Mouse (Mus musculus): ENCODE measurements around the gene Ocel1.

Ocel1 gene

GRCm38 (mm10) chr8:71371236-71371848 lies at the start of gene Ocel1:
Ocel1 (plus strand) TSS chr8:71371298.
- in situ Hi-C loops (cut with MseI, MboI), result loop anchor here in 1 of 2 experiments (5.0 kb wide), 1 partner anchor 36 kb away; the partner anchor contains the start of gene Ankle1

DNA sequence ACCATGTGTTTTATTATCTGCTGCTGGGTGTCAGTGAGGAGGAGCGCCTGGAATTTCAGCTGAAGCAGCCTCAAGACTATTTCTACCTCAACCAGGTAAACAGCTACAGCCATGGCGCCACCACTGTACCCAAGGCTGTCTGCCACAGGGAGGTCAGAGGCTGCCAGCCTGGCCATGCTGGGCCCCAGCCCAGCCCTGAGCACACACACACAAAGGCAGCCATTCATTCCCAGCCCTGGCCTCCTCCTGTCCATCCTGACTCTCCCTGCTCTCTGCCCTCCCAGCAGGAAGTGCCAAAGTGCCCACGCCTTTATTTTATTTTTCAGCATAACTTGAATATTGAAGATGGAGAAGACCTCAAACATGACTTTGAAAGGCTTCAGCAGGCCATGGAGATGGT lies 48.2 kb upstream of the Ocel1 start:
- in situ Hi-C loops (cut with MseI, MboI), result no loop called here

DNA sequence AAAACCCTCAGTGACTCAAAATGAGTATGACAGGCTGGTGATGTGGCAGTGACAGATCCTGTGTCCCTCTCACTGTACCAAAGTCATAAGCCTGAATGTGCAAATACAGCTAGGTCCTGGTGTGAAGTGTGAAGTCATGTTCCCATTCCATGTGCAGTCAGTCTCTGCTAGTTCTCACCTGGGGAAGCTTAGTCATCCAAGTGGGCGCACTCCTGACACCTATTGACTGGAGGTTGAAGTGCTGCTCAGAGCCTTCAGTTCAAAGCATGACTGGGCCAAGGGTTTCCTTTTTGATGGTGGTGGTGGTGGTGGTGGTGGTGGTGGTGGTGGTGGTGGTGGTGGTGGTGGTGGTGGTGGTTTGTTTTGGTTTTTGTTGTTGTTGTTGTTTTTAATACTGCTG lies 46.2 kb upstream of the Ocel1 start:
- in situ Hi-C loops (cut with MseI, MboI), result no loop called here

GRCm38 (mm10) chr8:71337834-71338233 lies 33.3 kb upstream of the Ocel1 start:
- in situ Hi-C loops (cut with MseI, MboI), result loop anchor here in 1 of 2 experiments (5.0 kb wide), 1 partner anchor 419 kb away; no protein-coding TSS in a partner anchor

- in situ Hi-C loops (cut with MseI, MboI), result no loop called here
Measured at GRCm38 (mm10) chr8:71340625-71341024, 30.5 kb upstream of the Ocel1 start.

DNA sequence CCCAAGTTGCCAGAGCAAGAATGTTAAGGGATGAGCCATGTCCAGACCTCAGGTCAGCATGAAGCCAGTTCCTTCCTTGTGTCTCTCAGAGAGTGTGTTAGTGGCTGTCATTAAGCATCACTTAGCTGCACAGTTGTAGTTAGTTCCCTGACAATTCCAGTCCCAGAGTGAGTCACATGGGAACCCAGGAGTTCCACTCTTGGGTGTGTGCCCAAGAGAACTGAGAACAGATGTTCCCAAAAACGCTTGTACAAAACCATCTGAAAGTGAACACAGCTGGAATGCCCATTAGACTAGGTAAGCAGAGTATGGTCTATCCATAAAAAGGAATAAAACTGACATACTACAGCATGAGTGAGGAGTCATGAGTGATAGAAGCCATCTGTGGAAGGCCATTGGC lies 24.5 kb upstream of the Ocel1 start:
- in situ Hi-C loops (cut with MseI, MboI), result no loop called here

DNA sequence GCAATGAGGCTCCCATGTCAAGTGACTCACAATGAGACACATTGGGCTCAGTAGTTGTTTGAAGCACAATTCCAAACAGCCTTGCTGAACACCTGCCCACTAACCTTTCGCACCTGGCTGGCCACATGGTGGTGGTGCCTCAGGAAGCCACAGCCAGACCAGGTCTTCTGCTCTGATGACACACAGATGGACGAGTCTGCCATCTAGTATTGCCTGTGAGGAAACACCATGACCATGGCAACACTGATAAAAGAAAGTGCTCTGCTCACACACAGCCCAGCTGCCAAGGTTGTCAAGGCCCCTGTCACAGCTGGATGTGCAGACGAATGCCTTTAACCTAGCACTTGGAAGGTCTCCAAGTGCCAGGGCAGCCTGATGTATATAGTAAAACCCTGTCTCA lies 20.0 kb upstream of the Ocel1 start:
- in situ Hi-C loops (cut with MseI, MboI), result no loop called here

DNA sequence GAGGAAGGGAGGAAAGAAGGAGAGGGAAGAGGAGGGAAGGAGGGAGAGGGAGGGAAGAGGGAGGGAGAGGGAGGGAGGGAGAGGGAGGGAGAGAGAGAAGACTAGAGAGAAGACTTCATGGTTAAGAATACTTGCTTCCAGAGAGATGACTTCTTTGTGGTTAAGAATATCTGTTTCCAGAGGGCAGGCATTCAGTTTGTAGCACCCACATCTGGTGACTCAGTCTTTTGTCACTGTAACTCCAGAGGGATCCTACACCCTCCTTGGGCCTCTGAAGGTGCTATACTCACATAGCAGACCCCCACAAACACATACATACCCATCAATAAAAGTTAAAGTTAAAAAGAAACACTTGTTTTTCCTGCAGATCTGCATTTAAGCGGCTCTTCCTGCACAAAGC lies 19.6 kb upstream of the Ocel1 start:
- in situ Hi-C loops (cut with MseI, MboI), result no loop called here

GRCm38 (mm10) chr8:71358026-71358425 lies 13.1 kb upstream of the Ocel1 start:
- in situ Hi-C loops (cut with MseI, MboI), result no loop called here

DNA sequence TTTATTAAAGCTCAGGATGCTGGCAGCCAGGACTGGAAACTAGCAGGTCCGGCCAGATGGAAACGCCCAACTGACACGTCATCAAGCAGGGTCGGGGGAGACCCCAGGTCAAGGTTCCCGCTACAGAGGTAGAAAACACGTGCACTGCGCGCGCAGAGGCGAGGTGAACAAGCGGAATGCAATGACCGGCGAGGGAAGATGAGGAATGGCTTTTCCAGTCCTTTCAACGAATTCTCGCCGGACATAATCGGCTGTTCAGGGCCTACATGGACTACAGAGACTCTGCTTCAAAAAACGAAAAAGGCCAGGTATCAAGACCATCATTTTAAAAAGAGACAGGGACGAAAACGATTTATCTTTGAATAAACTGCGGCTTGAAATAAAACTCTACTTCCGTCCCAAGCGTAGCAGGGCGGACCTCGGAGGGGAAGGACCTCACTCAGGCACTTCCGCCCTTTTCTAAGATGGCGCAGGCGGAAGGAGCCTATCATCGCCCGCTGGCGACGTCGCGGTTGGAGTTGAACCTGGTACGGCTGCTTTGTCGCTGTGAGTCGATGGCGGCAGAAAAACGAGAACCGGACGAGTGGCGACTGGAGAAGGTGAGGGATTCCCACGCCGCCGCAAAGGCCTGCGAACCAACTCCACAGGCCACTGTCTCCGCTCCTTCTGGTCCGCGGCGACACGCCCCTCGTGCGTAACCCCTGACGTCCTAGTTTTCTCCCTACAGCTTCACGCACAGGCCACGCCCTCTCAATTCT lies 4.1 kb upstream of the Ocel1 start, which contains the start of gene Use1:
Gene Use1, plus strand, starts transcription at position 78 of the 758 bp plus-strand sequence.
- in situ Hi-C loops (cut with MseI, MboI), result no loop called here

DNA sequence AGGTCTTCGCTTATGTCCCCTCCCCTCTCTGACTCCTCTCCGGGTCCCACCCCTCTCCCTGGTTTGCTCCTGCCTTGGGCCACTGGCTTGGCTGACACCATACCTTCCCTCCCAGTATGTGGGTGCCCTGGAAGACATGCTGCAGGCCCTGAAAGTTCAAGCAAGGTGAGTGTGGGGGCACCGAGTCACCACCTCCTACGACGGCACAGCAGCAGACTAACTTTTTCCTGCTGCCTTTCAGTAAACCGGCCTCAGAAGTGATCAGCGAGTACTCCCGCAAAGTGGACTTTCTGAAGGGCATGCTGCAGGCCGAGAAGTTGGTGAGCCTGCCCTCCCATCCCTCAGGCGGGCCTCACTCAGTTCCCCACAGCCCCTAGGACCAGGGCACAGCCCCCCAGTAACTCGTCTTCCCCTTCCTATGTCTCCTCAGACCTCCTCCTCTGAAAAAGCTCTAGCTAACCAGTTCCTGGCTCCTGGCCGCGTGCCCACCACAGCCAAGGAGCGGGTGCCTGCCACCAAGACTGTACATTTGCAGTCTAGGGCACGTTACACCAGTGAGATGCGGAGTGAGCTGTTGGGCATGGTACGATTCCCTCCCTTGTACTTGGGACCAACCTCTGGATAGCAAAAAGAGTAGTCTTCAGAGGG lies 3.4 kb upstream of the Ocel1 start:
- in situ Hi-C loops (cut with MseI, MboI), result no loop called here

- in situ Hi-C loops (cut with MseI, MboI), result no loop called here
Measured at GRCm38 (mm10) chr8:71368366-71368765, 2.7 kb upstream of the Ocel1 start.

GRCm38 (mm10) chr8:71369040-71369718 lies 1.9 kb upstream of the Ocel1 start:
- in situ Hi-C loops (cut with MseI, MboI), result no loop called here

- in situ Hi-C loops (cut with MseI, MboI), result loop anchor here in 1 of 2 experiments (5.0 kb wide), 1 partner anchor 37 kb away; the partner anchor contains the start of gene Ankle1
Measured at GRCm38 (mm10) chr8:71370711-71371235, 325 bp upstream of the Ocel1 start.

DNA sequence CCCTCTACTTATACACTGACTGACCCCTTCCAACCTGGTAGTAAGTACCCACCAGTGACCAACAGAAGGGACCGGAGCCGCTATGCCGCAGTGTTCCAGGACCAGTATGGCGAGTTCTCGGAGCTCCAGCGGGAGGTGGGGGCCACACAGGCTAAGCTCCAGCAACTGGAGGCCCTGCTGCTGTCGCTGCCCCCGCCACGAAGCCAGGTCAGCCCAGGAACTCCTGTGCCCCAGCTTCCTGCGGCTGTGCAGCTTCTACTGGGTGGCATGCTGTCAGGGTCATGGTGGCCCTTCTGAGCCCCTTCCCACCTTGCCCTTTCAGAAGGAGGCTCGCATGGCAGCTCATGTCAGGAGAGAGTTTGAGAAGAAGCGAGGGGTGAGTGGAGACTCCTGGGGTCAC lies 1.3 kb downstream of the Ocel1 start:
- in situ Hi-C loops (cut with MseI, MboI), result loop anchor here in 1 of 2 experiments (5.0 kb wide), 1 partner anchor 35 kb away; the partner anchor contains the start of gene Ankle1

- in situ Hi-C loops (cut with MseI, MboI), result loop anchor here in 1 of 2 experiments (5.0 kb wide), 1 partner anchor 34 kb away; the partner anchor contains the start of gene Ankle1
Measured at GRCm38 (mm10) chr8:71373000-71373399, 1.9 kb downstream of the Ocel1 start.

- in situ Hi-C loops (cut with MseI, MboI), result loop anchor here in 1 of 2 experiments (5.0 kb wide), 1 partner anchor 33 kb away; the partner anchor contains the start of gene Ankle1
Measured at GRCm38 (mm10) chr8:71374616-71375206, 3.6 kb downstream of the Ocel1 start.

GRCm38 (mm10) chr8:71375581-71376422 lies 4.7 kb downstream of the Ocel1 start:
- in situ Hi-C loops (cut with MseI, MboI), result no loop called here

DNA sequence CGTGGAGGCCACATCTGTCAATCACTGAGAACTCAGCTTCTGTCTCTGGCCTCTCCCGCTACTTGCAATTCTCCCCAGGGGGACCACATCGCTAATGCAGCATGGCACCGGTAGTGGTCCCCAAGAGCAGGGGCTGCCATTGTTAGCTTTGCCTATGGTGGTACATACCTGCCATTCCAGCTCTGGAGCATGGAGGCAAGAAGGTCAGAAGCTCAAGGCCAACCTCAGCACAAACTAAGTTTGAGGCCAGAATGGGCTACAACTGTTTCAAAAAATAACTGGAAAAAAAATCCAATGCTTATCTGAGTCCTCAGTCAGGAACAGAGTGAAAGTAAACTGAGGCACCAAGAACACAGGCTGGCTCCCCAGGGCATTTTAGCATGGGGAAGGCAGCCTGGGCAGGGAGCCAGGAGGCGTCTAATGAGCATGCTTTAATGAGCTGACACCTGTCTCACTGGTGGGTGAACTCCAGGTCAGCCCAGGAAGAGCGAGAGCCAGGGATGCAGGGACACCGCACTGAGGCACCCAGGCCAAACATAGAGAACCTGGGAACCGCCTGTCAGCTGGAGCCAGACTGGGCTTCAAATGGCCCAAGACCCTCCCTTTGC lies 5.4 kb downstream of the Ocel1 start:
- in situ Hi-C loops (cut with MseI, MboI), result no loop called here

GRCm38 (mm10) chr8:71379008-71379407 lies 7.9 kb downstream of the Ocel1 start:
- in situ Hi-C loops (cut with MseI, MboI), result no loop called here

Data from mouse trophoblast stem cell (cell line).